In genomic region chr4:130573351-130574047, GRCm38 (mm10) we compare ENCODE assay signal across 8 mouse cellular contexts. TPM values are rescaled to one million over a fixed set of nuclear protein-coding genes. Genes with fewer than 3 reads are reported as not detected.
A peak's percentile ranks its signal among the peaks of the same experiment; 100 is the strongest.
DNase-seq lines count a peak whose midpoint lies in the region; ATAC-seq and TF ChIP-seq lines count a peak whose summit lies in the region.

No protein-coding gene starts in this region.

- peak overlapping the region; percentile 97 for H3K9ac ChIP-seq in hindbrain, embryonic 16.5 days (ENCODE audit: low read depth, low read length)
- peak overlapping the region; percentile 98 for H3K9ac ChIP-seq in midbrain, embryonic 13.5 days (replicated peaks)

- ATAC-seq in hindbrain, embryonic 16.5 days: peak; percentile 61
- peak; percentile 68 for ATAC-seq in midbrain, embryonic 13.5 days
- ATAC-seq in inflammation-experienced regulatory T-cells, adult 6 months: no peak

- no peaks in the 10 kb centered on the region for H3K9me3 ChIP-seq in embryonic facial prominence, embryonic 10.5 days
- H3K9me3 ChIP-seq in hindbrain, embryonic 16.5 days (ENCODE audit: control insufficient read depth, low read length): no peaks in the 10 kb centered on the region
- no peaks in the 10 kb centered on the region for H3K9me3 ChIP-seq in midbrain, embryonic 13.5 days

- peak overlapping the region; percentile 69 for H3K4me3 ChIP-seq in left cerebral cortex, adult 2 months
- H3K4me3 ChIP-seq in embryonic facial prominence, embryonic 10.5 days: peak overlapping the region; percentile 95
- peak overlapping the region; percentile 86 for H3K4me3 ChIP-seq in hindbrain, embryonic 16.5 days (ENCODE audit: low read length)
- H3K4me3 ChIP-seq in midbrain, embryonic 13.5 days (replicated peaks): peak overlapping the region; percentile 83

- peaks cover 3% of the 10 kb centered on the region; the same call in 1 of the 2 replicates for H3K36me3 ChIP-seq in embryonic facial prominence, embryonic 10.5 days (replicated peaks)
- H3K36me3 ChIP-seq in hindbrain, embryonic 16.5 days (ENCODE audit: control insufficient read depth, insufficient read depth, low read length): no peaks in the 10 kb centered on the region
- H3K36me3 ChIP-seq in midbrain, embryonic 13.5 days: no peaks in the 10 kb centered on the region

- H3K27me3 ChIP-seq in embryonic facial prominence, embryonic 10.5 days (replicated peaks; ENCODE audit: low read depth, poor library complexity, severe bottlenecking): peaks cover 11% of the 10 kb centered on the region
- H3K27me3 ChIP-seq in hindbrain, embryonic 16.5 days (replicated peaks; ENCODE audit: control insufficient read depth, insufficient read depth, low read length): no peaks in the 10 kb centered on the region
- H3K27me3 ChIP-seq in midbrain, embryonic 13.5 days: no peaks in the 10 kb centered on the region

- WGBS in embryonic facial prominence, embryonic 10.5 days: 3% methylated on average over 76 of the region's 76 CpGs
- WGBS in hindbrain, embryonic 16.5 days: 0% methylated on average over 32 of the region's 76 CpGs
- WGBS in midbrain, embryonic 13.5 days: under 1% methylated on average over 51 of the region's 76 CpGs

- peak overlapping the region; percentile 87 for H3K4me2 ChIP-seq in hindbrain, embryonic 16.5 days (ENCODE audit: low read length)
- peak overlapping the region; percentile 86 for H3K4me2 ChIP-seq in midbrain, embryonic 13.5 days (replicated peaks)

- no peak for TF ChIP-seq CTCF in left cerebral cortex, adult 2 months (IDR thresholded peaks at IDR 0.05)

- intact Hi-C loops in left cerebral cortex, adult 2 months (cut with DNase I): no loop called here

- peak overlapping the region; percentile 84 for H3K27ac ChIP-seq in left cerebral cortex, adult 2 months
- H3K27ac ChIP-seq in embryonic facial prominence, embryonic 10.5 days (replicated peaks): peak overlapping the region; percentile 96
- peak overlapping the region; percentile 90 for H3K27ac ChIP-seq in hindbrain, embryonic 16.5 days (ENCODE audit: low read depth, low read length)
- peak overlapping the region; percentile 93 for H3K27ac ChIP-seq in midbrain, embryonic 13.5 days

- peak; percentile 40 to 47 for DNase-seq in left cerebral cortex, adult 2 months (ENCODE audit: extremely low spot score in 1 of 2, low spot score in 2 of 2)
- no peak for DNase-seq in left cerebral cortex, adult 11 months (ENCODE audit: low spot score)
- DNase-seq in R1 (ENCODE audit: low read depth, low spot score): peak; percentile 44
- peak; percentile 69 for DNase-seq in embryonic facial prominence, embryonic 10.5 days (ENCODE audit: low spot score)
- no peak for DNase-seq in yolk sac, embryonic 10.5 days (ENCODE audit: low spot score)

- H3K4me1 ChIP-seq in embryonic facial prominence, embryonic 10.5 days: peaks cover 46% of the 10 kb centered on the region
- H3K4me1 ChIP-seq in hindbrain, embryonic 16.5 days (ENCODE audit: control insufficient read depth, insufficient read depth, low read depth, low read length): peaks cover 35% of the 10 kb centered on the region
- H3K4me1 ChIP-seq in midbrain, embryonic 13.5 days (replicated peaks): peaks cover 51% of the 10 kb centered on the region

RNA-seq across cellular contexts. Expression of gene Nkain1, which starts 0.5 kb away (rescaled TPM):
- 10 to 100 TPM; 28.2 to 29.8 TPM for total RNA-seq in left cerebral cortex, adult 2 months (2021)
- polyA plus RNA-seq in embryonic facial prominence, embryonic 10.5 days (2016; fragmentation: Nextera tagmentation; extraction: Ambion mirVana): 4.5 and 6.2 TPM in 2 replicates
- 2.4 and 6.6 TPM in 2 replicates for polyA plus RNA-seq in hindbrain, embryonic 16.5 days (2015; fragmentation: Nextera tagmentation; extraction: Ambion mirVana)
- polyA plus RNA-seq in midbrain, embryonic 13.5 days (2015; fragmentation: Nextera tagmentation; extraction: Ambion mirVana): 8.5 and 14.3 TPM in 2 replicates
- not detected for polyA plus RNA-seq in inflammation-experienced regulatory T-cells, adult 6 months (2017; shearing (Covaris generic))

Comparison
In these comparisons a context has a peak if more than half of its experiments do, and no peak if none do; other contexts are left out.
1. DNase-seq: peak in left cerebral cortex, adult 2 months (2 of 2), R1 (single experiment) and embryonic facial prominence, embryonic 10.5 days (single experiment); none in left cerebral cortex, adult 11 months (single experiment) and yolk sac, embryonic 10.5 days (single experiment).
2. Peak in every context shown above with its lines, with median percentiles within 50 percentile points of each other: H3K27ac ChIP-seq and H3K4me3 ChIP-seq.